Mouse (Mus musculus) stomach, embryonic 14.5 days (tissue): ENCODE measurements around the gene Amph. TPM values are rescaled to one million over a fixed set of nuclear protein-coding genes. Genes with fewer than 3 reads are reported as not detected.

Experiments
- ATAC-seq: fragments of 200-750 bp; cut with Nextera tagmentation; 2 replicates; pipeline ENCODE4 v1.8.0; 2017; ENCODE audit warnings: low read depth, moderate TSS enrichment; ENCODE audit not compliant: insufficient number of reproducible peaks, insufficient read depth, low FRiP score
- H3K27ac ChIP-seq: fragments of 300-500 bp; sonication (generic); 2 replicates; pipeline ENCODE4 v1.5.1; 2014; ENCODE audit warnings: mild to moderate bottlenecking, low read length, moderate library complexity, mixed read lengths
- H3K27me3 ChIP-seq: fragments of 300-500 bp; sonication (generic); 2 replicates; pipeline ENCODE4 v1.6.1; 2014; ENCODE audit warnings: low read length, control low read depth, mixed read lengths; ENCODE audit not compliant: control insufficient read depth, insufficient read depth
- H3K36me3 ChIP-seq: fragments of 300-500 bp; sonication (generic); 2 replicates; pipeline ENCODE4 v1.6.1; 2014; ENCODE audit warnings: mild to moderate bottlenecking, control low read depth, low read length, moderate library complexity, mixed read lengths; ENCODE audit not compliant: control insufficient read depth, insufficient read depth
- H3K4me1 ChIP-seq: fragments of 300-500 bp; sonication (generic); 2 replicates; pipeline ENCODE4 v1.6.1; 2014; ENCODE audit warnings: low read length, control low read depth, mixed read lengths; ENCODE audit not compliant: control insufficient read depth, insufficient read depth
- H3K4me2 ChIP-seq: fragments of 300-500 bp; sonication (generic); replicated peaks from 2 replicates; pipeline ENCODE4 v1.6.1; 2014; ENCODE audit warnings: low read depth, low read length, control low read depth
- H3K4me3 ChIP-seq: fragments of 300-500 bp; sonication (generic); 2 replicates; pipeline ENCODE4 v1.5.1; 2014; ENCODE audit warnings: low read depth, low read length, control low read depth
- H3K9ac ChIP-seq: fragments of 300-500 bp; sonication (generic); replicated peaks from 2 replicates; pipeline ENCODE4 v1.6.1; 2014; ENCODE audit warnings: low read depth, mild to moderate bottlenecking, control low read depth, low read length, moderate library complexity, mixed read lengths
- H3K9me3 ChIP-seq: fragments of 300-500 bp; sonication (generic); 2 replicates; pipeline ENCODE4 v1.6.1; 2016; ENCODE audit warnings: low read depth, low read length, control low read depth; ENCODE audit not compliant: control insufficient read depth
- WGBS: fragments of 180-500 bp; shearing (Covaris S2); extraction: QIAGEN DNeasy Blood & Tissue Kit; methylation state at CpG from one replicate; pipeline ENCODE4 v1.1.7; 2014; 5-methylcytosine and 5-hydroxymethylcytosine counted together
- polyA plus RNA-seq: library from polyadenylated mRNA; unstranded; fragments of >200 nt; fragmentation: Nextera tagmentation; extraction: Ambion mirVana; gene quantifications from 2 replicates; pipeline ENCODE4 v1.2.1, GENCODE M21; 2014

Gene Amph
- polyA plus RNA-seq, 1 experiment from 2014 or later: 3.3 TPM

GRCm38 (mm10) chr13:19027766-19028350, 79.9 kb downstream of the Amph start:
- ATAC-seq: no peak
- no peak overlapping the region for H3K9ac ChIP-seq
- no peak overlapping the region for H3K4me2 ChIP-seq
- no peak overlapping the region for H3K4me3 ChIP-seq
- no peaks in the 10 kb centered on the region for H3K27me3 ChIP-seq
- no peaks in the 10 kb centered on the region for H3K9me3 ChIP-seq
- no peak overlapping the region for H3K27ac ChIP-seq
- no peaks in the 10 kb centered on the region for H3K36me3 ChIP-seq
- no peaks in the 10 kb centered on the region for H3K4me1 ChIP-seq
- 79% methylated on average over 6 of the region's 6 CpGs for WGBS

- H3K4me3 ChIP-seq: no peak overlapping the region
- WGBS: 79% methylated on average over 8 of the region's 8 CpGs
- no peak for ATAC-seq
These were observed 84.1 kb downstream of the Amph start for GRCm38 (mm10) chr13:19031916-19032688.

GRCm38 (mm10) chr13:19052090-19052489, 104.1 kb downstream of the Amph start:
- ATAC-seq: no peak
- no peaks in the 10 kb centered on the region for H3K9me3 ChIP-seq
- H3K36me3 ChIP-seq: no peaks in the 10 kb centered on the region
- no peak overlapping the region for H3K4me2 ChIP-seq
- H3K4me1 ChIP-seq: no peaks in the 10 kb centered on the region
- H3K27me3 ChIP-seq: no peaks in the 10 kb centered on the region
- no peak overlapping the region for H3K4me3 ChIP-seq
- no peak overlapping the region for H3K9ac ChIP-seq
- H3K27ac ChIP-seq: no peak overlapping the region
- WGBS: 93% methylated on average over 1 of the region's 1 CpGs

More at GRCm38 (mm10) chr13:19031916-19032688, 84.1 kb downstream of the Amph start:
- H3K4me1 ChIP-seq: no peaks in the 10 kb centered on the region
- no peak overlapping the region for H3K9ac ChIP-seq
- no peak overlapping the region for H3K4me2 ChIP-seq
- H3K27ac ChIP-seq: no peak overlapping the region
- no peaks in the 10 kb centered on the region for H3K9me3 ChIP-seq
- no peaks in the 10 kb centered on the region for H3K27me3 ChIP-seq
- H3K36me3 ChIP-seq: no peaks in the 10 kb centered on the region

- Histone ChIP-seq H3K4me1 (no peaks in the 10 kb centered on the region), H3K27ac (no peak overlapping the region), H3K4me3 (no peak overlapping the region), H3K4me2 (no peak overlapping the region), H3K36me3 (no peaks in the 10 kb centered on the region), H3K9ac (no peak overlapping the region), H3K9me3 (no peaks in the 10 kb centered on the region), H3K27me3 (no peaks in the 10 kb centered on the region)
- 72% methylated on average over 2 of the region's 2 CpGs for WGBS
- ATAC-seq: no peak
These were observed 106.5 kb downstream of the Amph start for GRCm38 (mm10) chr13:19054504-19054903.

GRCm38 (mm10) chr13:19072261-19072660, 124.3 kb downstream of the Amph start:
- Histone ChIP-seq H3K27me3 (no peaks in the 10 kb centered on the region), H3K4me2 (no peak overlapping the region), H3K27ac (no peak overlapping the region), H3K4me3 (no peak overlapping the region), H3K36me3 (no peaks in the 10 kb centered on the region), H3K9ac (no peak overlapping the region), H3K9me3 (no peaks in the 10 kb centered on the region), H3K4me1 (no peaks in the 10 kb centered on the region)
- ATAC-seq: no peak

GRCm38 (mm10) chr13:19077427-19077826, 129.4 kb downstream of the Amph start:
- Histone ChIP-seq H3K4me1 (no peaks in the 10 kb centered on the region), H3K27ac (no peak overlapping the region), H3K4me2 (no peak overlapping the region), H3K9me3 (no peaks in the 10 kb centered on the region), H3K4me3 (no peak overlapping the region), H3K27me3 (no peaks in the 10 kb centered on the region), H3K36me3 (no peaks in the 10 kb centered on the region), H3K9ac (no peak overlapping the region)
- WGBS: 90% methylated on average over 2 of the region's 2 CpGs
- no peak for ATAC-seq

- Histone ChIP-seq H3K4me1 (no peaks in the 10 kb centered on the region), H3K9me3 (no peaks in the 10 kb centered on the region), H3K27me3 (no peaks in the 10 kb centered on the region), H3K27ac (no peak overlapping the region), H3K9ac (no peak overlapping the region), H3K4me2 (no peak overlapping the region), H3K4me3 (no peak overlapping the region), H3K36me3 (no peaks in the 10 kb centered on the region)
- ATAC-seq: no peak
- 82% methylated on average over 4 of the region's 4 CpGs for WGBS
These were observed 133.9 kb downstream of the Amph start for GRCm38 (mm10) chr13:19081932-19082331.

GRCm38 (mm10) chr13:19094571-19094970, 146.6 kb downstream of the Amph start:
- no peaks in the 10 kb centered on the region for H3K4me1 ChIP-seq
- no peak overlapping the region for H3K4me2 ChIP-seq
- no peak overlapping the region for H3K9ac ChIP-seq
- H3K27me3 ChIP-seq: no peaks in the 10 kb centered on the region
- no peaks in the 10 kb centered on the region for H3K36me3 ChIP-seq
- no peak for ATAC-seq
- no peaks in the 10 kb centered on the region for H3K9me3 ChIP-seq
- no peak overlapping the region for H3K4me3 ChIP-seq
- WGBS: 90% methylated on average over 6 of the region's 6 CpGs
- no peak overlapping the region for H3K27ac ChIP-seq
